Mouse (Mus musculus): ENCODE results near the gene Tmeff1. TPM values are rescaled to one million over a fixed set of nuclear protein-coding genes. Genes with fewer than 3 reads are reported as not detected.
"Not testable (repeated sequence)": the region's sequence is repeated elsewhere in the genome, so short reads cannot be mapped to it uniquely, and the experiment has no call there.

Gene Tmeff1
- polyA plus RNA-seq, 1 experiment from 2014 or later: 53.5 TPM

DNA sequence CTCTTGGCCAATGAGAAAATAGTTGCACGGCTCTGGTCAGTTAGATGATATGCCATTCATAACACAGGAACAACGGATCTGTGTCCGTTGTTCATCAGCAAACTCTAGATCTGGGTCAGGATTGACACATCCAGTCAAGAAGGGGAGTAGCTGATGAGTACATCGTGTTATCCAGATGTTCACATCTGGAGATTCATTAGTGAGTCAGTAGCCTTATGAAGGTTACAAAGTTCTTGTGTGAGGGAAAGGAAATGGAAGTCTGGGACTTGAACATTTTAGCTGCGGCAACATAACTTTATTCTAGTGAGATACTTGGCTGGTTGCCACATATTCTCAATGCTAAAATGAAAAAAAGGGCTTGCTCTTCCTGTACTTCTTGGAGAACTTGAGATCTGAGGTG lies 87.9 kb downstream of the Tmeff1 start:
- Histone ChIP-seq H3K27me3 (ENCODE audit: poor library complexity, severe bottlenecking) (no peaks in the 10 kb centered on the region), H3K27ac (no peak overlapping the region), H3K36me3 (replicated peaks) (peaks cover 95% of the 10 kb centered on the region), H3K4me1 (no peaks in the 10 kb centered on the region), H3K4me3 (no peak overlapping the region), H3K9me3 (peaks cover 2% of the 10 kb centered on the region; the same call in 1 of the 2 replicates)
- no peak for DNase-seq (ENCODE audit: extremely low spot score, low spot score)
- 95% methylated on average over 5 of the region's 5 CpGs for WGBS

DNA sequence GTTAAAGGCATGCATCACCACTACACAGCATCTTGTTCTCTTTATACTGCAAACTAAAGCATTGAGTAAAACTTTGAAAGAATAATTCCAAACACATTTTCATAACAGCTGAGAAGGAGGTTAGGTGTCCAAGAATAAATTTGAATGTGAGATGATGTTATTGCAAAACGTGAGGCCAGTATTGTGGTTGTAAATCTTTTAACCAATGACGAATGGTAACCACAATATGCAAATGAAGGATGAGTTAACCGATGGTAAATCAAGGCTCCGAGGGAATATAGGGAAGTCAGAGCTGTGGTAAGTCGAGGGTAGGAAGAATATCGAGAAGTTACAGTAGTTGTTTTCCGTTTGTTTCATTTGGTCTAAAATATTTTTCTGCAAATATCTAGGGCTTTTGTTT lies 89.4 kb downstream of the Tmeff1 start:
- WGBS: 92% methylated on average over 7 of the region's 7 CpGs
- no peak for DNase-seq (ENCODE audit: extremely low spot score, low spot score)
- Histone ChIP-seq H3K4me1 (no peaks in the 10 kb centered on the region), H3K4me3 (no peak overlapping the region), H3K36me3 (replicated peaks) (peaks cover 89% of the 10 kb centered on the region), H3K27ac (no peak overlapping the region), H3K9me3 (peaks cover 6% of the 10 kb centered on the region; the same call in 1 of the 2 replicates), H3K27me3 (ENCODE audit: poor library complexity, severe bottlenecking) (no peaks in the 10 kb centered on the region)

- Histone ChIP-seq H3K4me3 (no peak overlapping the region), H3K36me3 (replicated peaks) (peaks cover 67% of the 10 kb centered on the region), H3K27ac (no peak overlapping the region), H3K9me3 (peaks cover 6% of the 10 kb centered on the region; the same call in 1 of the 2 replicates), H3K4me1 (peaks cover 7% of the 10 kb centered on the region), H3K27me3 (ENCODE audit: poor library complexity, severe bottlenecking) (no peaks in the 10 kb centered on the region)
- DNase-seq (ENCODE audit: extremely low spot score, low spot score): no peak
- 93% methylated on average over 13 of the region's 13 CpGs for WGBS
Observed at GRCm38 (mm10) chr4:48676570-48677185, 91.7 kb downstream of the Tmeff1 start.

- WGBS: 96% methylated on average over 8 of the region's 8 CpGs
- H3K9me3 ChIP-seq: peaks cover 6% of the 10 kb centered on the region; the same call in 1 of the 2 replicates
- peaks cover 61% of the 10 kb centered on the region for H3K36me3 ChIP-seq (replicated peaks)
- peaks cover 7% of the 10 kb centered on the region for H3K4me1 ChIP-seq
- no peak overlapping the region for H3K4me3 ChIP-seq
- no peak overlapping the region for H3K27ac ChIP-seq
- DNase-seq (ENCODE audit: extremely low spot score, low spot score): no peak
- H3K27me3 ChIP-seq (ENCODE audit: poor library complexity, severe bottlenecking): no peaks in the 10 kb centered on the region
Observed at GRCm38 (mm10) chr4:48677276-48677675, 92.3 kb downstream of the Tmeff1 start.

GRCm38 (mm10) chr4:48677812-48678211 lies 92.8 kb downstream of the Tmeff1 start:
- Histone ChIP-seq H3K4me1 (peaks cover 11% of the 10 kb centered on the region), H3K27ac (no peak overlapping the region), H3K36me3 (replicated peaks) (peaks cover 55% of the 10 kb centered on the region), H3K9me3 (peaks cover 6% of the 10 kb centered on the region; the same call in 1 of the 2 replicates), H3K4me3 (no peak overlapping the region), H3K27me3 (ENCODE audit: poor library complexity, severe bottlenecking) (no peaks in the 10 kb centered on the region)
- DNase-seq (ENCODE audit: extremely low spot score, low spot score): no peak
- 77% methylated on average over 2 of the region's 2 CpGs for WGBS

DNA sequence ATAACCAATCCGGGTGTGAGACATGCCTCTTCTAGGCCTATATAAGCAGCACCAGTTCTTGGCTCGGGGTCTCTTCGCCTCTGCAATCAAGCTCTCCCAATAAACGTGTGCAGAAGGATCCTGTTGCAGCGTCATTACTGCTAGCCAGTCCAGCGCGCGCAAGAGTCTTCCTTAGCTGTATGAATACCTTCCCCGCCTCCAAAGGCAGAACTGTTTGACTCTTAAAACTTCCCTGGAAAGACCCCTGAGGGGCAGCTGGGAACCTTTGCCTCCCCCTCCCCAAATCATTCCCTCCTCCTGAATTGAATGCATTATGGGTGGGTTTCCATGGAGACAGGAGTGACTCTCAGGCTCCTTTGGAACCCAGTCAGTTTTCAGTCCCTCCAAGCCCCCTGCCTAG lies 93.8 kb downstream of the Tmeff1 start:
- DNase-seq (ENCODE audit: extremely low spot score, low spot score): no peak
- peaks cover 45% of the 10 kb centered on the region for H3K36me3 ChIP-seq (replicated peaks)
- no peaks in the 10 kb centered on the region for H3K27me3 ChIP-seq (ENCODE audit: poor library complexity, severe bottlenecking)
- no peak overlapping the region for H3K27ac ChIP-seq
- no peak overlapping the region for H3K4me3 ChIP-seq
- peaks cover 6% of the 10 kb centered on the region; the same call in 1 of the 2 replicates for H3K9me3 ChIP-seq
- 91% methylated on average over 9 of the region's 9 CpGs for WGBS
- H3K4me1 ChIP-seq: peaks cover 16% of the 10 kb centered on the region

DNA sequence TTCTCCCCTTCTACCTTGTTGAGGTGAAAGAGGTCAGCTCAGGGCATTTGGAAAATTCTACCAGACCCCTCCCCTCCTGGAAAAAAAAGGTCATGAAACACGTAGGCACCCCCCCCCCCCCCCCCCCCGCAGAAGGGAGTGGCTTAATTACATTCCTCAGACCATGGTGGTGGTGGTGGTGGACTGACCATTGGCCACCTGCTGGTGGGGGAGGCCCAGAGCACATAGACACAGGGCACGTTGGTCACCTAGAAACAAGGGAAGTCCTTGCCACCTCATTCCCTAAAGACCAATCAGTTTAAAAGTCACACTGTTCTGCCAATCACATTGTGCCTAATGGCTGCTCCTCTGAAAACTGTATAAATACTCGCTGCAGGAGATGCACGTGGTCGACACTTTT lies 94.8 kb downstream of the Tmeff1 start:
- 91% methylated on average over 4 of the region's 6 CpGs for WGBS
- DNase-seq (ENCODE audit: extremely low spot score, low spot score); H3K4me3 ChIP-seq; H3K27me3 ChIP-seq (ENCODE audit: poor library complexity, severe bottlenecking); H3K27ac ChIP-seq; H3K9me3 ChIP-seq: not testable (repeated sequence)
- peaks cover 17% of the 10 kb centered on the region for H3K4me1 ChIP-seq
- peaks cover 36% of the 10 kb centered on the region for H3K36me3 ChIP-seq (replicated peaks)

GRCm38 (mm10) chr4:48680214-48680613 lies 95.2 kb downstream of the Tmeff1 start:
- no peak overlapping the region for H3K4me3 ChIP-seq
- peaks cover 6% of the 10 kb centered on the region; the same call in 1 of the 2 replicates for H3K9me3 ChIP-seq
- H3K4me1 ChIP-seq: peaks cover 22% of the 10 kb centered on the region
- H3K27ac ChIP-seq: no peak overlapping the region
- peaks cover 31% of the 10 kb centered on the region for H3K36me3 ChIP-seq (replicated peaks)
- no peaks in the 10 kb centered on the region for H3K27me3 ChIP-seq (ENCODE audit: poor library complexity, severe bottlenecking)
- WGBS: 73% methylated on average over 7 of the region's 7 CpGs
- no peak for DNase-seq (ENCODE audit: extremely low spot score, low spot score)

DNA sequence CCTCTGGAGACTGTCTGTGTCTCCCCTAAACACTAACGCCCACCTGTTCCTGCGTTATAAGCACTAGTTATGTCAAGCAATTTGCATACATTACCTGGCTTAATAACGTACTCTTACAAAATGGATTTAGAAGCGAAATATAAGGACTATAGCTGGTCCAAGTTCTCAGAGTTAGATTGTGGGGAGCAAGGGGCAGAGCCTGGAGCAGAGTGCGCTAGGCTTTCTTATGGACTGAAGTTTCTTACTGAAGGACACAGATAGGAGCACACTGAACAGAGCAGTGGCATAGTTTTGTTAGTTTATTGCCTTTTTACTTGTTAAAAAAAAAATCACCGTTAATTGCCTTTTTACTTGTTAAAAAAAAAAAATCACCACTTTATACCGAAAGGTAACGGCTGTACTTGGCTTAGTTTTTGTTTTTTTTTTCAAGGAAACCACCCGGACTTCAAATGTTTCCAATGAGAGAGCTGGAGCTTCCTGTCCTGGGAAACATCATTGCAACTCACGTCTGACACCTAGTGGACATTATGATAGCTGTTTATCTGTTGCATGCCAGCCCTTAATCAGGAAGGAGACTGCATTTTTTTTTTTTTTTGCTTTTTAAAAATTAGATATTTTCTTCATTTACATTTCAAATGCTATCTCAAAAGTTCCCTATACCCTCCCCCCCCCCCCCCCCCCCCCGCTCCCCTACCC lies 95.8 kb downstream of the Tmeff1 start:
- H3K36me3 ChIP-seq (replicated peaks): peaks cover 25% of the 10 kb centered on the region
- 53% methylated on average over 10 of the region's 11 CpGs for WGBS
- H3K9me3 ChIP-seq: peaks cover 6% of the 10 kb centered on the region; the same call in 1 of the 2 replicates
- no peak overlapping the region for H3K27ac ChIP-seq
- DNase-seq (ENCODE audit: extremely low spot score, low spot score): no peak
- H3K4me3 ChIP-seq: no peak overlapping the region
- H3K27me3 ChIP-seq (ENCODE audit: poor library complexity, severe bottlenecking): no peaks in the 10 kb centered on the region
- peaks cover 24% of the 10 kb centered on the region for H3K4me1 ChIP-seq

DNA sequence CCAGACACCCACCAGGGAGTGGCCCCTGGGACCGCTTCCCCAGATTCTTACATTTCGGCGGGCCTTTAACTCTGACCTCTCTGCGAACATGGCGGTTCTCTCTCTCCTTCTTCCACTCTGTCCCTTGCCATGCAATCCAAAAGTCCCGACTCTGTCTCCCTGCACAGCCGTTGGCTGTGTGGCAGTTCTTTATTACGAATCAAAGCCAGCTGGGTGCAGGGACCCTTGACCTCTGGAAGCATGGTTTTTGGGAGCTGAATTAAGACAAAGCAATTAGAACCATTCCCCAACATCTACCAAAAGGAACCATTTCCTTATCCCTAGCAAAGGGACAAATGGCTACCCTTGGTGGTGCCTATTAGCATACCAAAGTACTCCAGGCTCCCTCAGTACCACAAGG lies 98.2 kb downstream of the Tmeff1 start:
- DNase-seq (ENCODE audit: extremely low spot score, low spot score): no peak
- WGBS: 76% methylated on average over 8 of the region's 8 CpGs
- Histone ChIP-seq H3K4me3 (no peak overlapping the region), H3K27me3 (ENCODE audit: poor library complexity, severe bottlenecking) (no peaks in the 10 kb centered on the region), H3K4me1 (peaks cover 24% of the 10 kb centered on the region), H3K27ac (no peak overlapping the region), H3K9me3 (peaks cover 2% of the 10 kb centered on the region; the same call in 1 of the 2 replicates), H3K36me3 (replicated peaks) (peaks cover 2% of the 10 kb centered on the region; the same call in 1 of the 2 replicates)

DNA sequence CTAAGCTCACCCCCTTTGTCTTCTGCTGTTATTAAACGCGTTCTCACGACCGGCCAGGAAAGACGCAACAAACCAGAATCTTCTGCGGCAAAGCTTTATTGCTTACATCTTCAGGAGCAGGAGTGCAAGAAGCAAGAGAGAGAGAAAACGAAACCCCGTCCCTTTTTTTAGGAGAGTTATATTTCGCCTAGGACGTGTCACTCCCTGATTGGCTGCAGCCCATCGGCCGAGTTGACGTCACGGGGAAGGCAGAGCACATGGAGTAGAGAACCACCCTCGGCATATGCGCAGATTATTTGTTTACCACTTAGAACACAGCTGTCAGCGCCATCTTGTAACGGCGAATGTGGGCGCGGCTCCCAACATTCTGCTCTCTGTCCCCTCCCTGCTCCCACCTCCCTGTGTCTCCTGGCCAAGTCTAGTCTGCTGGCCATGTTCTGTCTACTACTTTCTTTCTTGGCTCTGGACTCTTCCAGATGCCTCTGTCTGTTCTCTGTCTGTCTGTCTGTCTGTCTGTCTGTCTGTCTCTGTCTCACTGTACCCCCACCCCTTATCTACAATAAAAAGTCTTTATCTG lies 98.7 kb downstream of the Tmeff1 start:
- not testable (repeated sequence) for DNase-seq (ENCODE audit: extremely low spot score, low spot score); H3K9me3 ChIP-seq; H3K36me3 ChIP-seq (replicated peaks); H3K27ac ChIP-seq; H3K27me3 ChIP-seq (ENCODE audit: poor library complexity, severe bottlenecking); H3K4me3 ChIP-seq
- peaks cover 24% of the 10 kb centered on the region for H3K4me1 ChIP-seq
- WGBS: 94% methylated on average over 15 of the region's 21 CpGs

GRCm38 (mm10) chr4:48684593-48685187 lies 99.7 kb downstream of the Tmeff1 start:
- no peaks in the 10 kb centered on the region for H3K9me3 ChIP-seq
- H3K4me1 ChIP-seq: peaks cover 24% of the 10 kb centered on the region
- no peak for DNase-seq (ENCODE audit: extremely low spot score, low spot score)
- no peak overlapping the region for H3K27ac ChIP-seq
- no peak overlapping the region for H3K4me3 ChIP-seq
- no peaks in the 10 kb centered on the region for H3K27me3 ChIP-seq (ENCODE audit: poor library complexity, severe bottlenecking)
- WGBS: 79% methylated on average over 7 of the region's 7 CpGs
- H3K36me3 ChIP-seq (replicated peaks): no peaks in the 10 kb centered on the region

- Histone ChIP-seq H3K4me3 (no peak overlapping the region), H3K36me3 (replicated peaks) (no peaks in the 10 kb centered on the region), H3K4me1 (peaks cover 23% of the 10 kb centered on the region), H3K27ac (no peak overlapping the region), H3K9me3 (no peaks in the 10 kb centered on the region), H3K27me3 (ENCODE audit: poor library complexity, severe bottlenecking) (no peaks in the 10 kb centered on the region)
- 85% methylated on average over 6 of the region's 6 CpGs for WGBS
- no peak for DNase-seq (ENCODE audit: extremely low spot score, low spot score)
Observed at GRCm38 (mm10) chr4:48688148-48688547, 103.2 kb downstream of the Tmeff1 start.

Data from forebrain, embryonic 10.5 days (tissue).